Mouse (Mus musculus): ENCODE data around the gene Mau2. TPM values are rescaled to one million over a fixed set of nuclear protein-coding genes. Genes with fewer than 3 reads are reported as not detected.

The Mau2 gene
- polyA plus RNA-seq (2016; fragmentation: Nextera tagmentation; extraction: Ambion mirVana), result 54.5 and 58.6 TPM in 2 replicates

- Histone ChIP-seq H3K9me3 (no peaks in the 10 kb centered on the region), H3K27ac (peak within 1 kb of the TSS; percentile 94)
- WGBS, result under 1% methylated on average over 65 of the region's 65 CpGs
Measured at GRCm38 (mm10) chr8:70042583-70043455, at the start of gene Mau2, which contains the start of gene Sugp1. Mau2 (minus strand) TSS chr8:70042734. Sugp1 (plus strand) TSS chr8:70042813.

DNA sequence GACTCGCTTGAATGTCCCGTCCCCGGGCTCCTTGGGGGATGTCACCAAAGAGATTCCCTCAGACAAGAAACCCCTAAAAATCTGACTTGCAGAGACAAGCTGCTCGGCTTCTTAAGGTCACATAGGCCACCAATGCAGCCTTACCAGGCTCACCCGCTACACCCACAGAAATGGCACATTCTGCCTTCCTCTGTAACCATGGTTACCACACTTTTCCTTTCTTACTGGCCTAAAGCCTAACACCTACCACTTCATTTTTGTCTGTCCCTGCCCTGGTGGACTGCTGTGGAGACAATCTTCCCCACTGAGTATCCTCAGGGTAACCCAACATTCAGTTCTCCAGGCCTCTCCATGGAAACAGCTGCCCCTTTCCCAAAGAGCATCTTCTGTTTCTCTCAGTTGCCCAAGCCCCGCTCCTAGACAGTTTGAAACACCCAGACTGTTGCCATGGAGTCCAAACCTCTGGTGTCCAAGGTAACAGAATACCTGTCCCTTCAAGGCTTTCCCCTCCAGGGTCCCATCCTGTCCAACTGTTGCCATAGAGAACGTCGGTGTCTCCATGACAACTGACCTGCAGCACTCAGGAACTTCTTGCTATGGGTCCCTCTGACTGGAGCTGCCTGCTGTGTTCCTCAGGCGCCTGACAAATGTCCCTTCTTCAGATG lies 46.9 kb upstream of the Mau2 start:
- peaks cover 89% of the 10 kb centered on the region for H3K27me3 ChIP-seq (ENCODE audit: poor library complexity, severe bottlenecking)
- no peak overlapping the region for H3K4me3 ChIP-seq
- H3K27ac ChIP-seq, result no peak overlapping the region
- no peak for DNase-seq (ENCODE audit: extremely low spot score, low spot score)
- peaks cover 34% of the 10 kb centered on the region for H3K4me1 ChIP-seq
- WGBS, result 62% methylated on average over 9 of the region's 9 CpGs
- no peaks in the 10 kb centered on the region for H3K36me3 ChIP-seq (replicated peaks)
- H3K9me3 ChIP-seq, result no peaks in the 10 kb centered on the region

More at GRCm38 (mm10) chr8:70042583-70043455, at the start of gene Mau2, which contains the start of gene Sugp1:
- Histone ChIP-seq H3K4me1 (peaks cover 37% of the 10 kb centered on the region), H3K36me3 (replicated peaks) (peaks cover 17% of the 10 kb centered on the region), H3K4me3 (peak within 1 kb of the TSS; percentile 100), H3K27me3 (ENCODE audit: poor library complexity, severe bottlenecking) (no peaks in the 10 kb centered on the region)
- peak; percentile 97 for DNase-seq (ENCODE audit: extremely low spot score, low spot score)

GRCm38 (mm10) chr8:70087836-70088650 lies 45.5 kb upstream of the Mau2 start:
- Histone ChIP-seq H3K27me3 (ENCODE audit: poor library complexity, severe bottlenecking) (peaks cover 92% of the 10 kb centered on the region), H3K36me3 (replicated peaks) (no peaks in the 10 kb centered on the region), H3K27ac (peak overlapping the region; percentile 52; the same call in 1 of the 2 replicates), H3K4me3 (peak overlapping the region; percentile 58), H3K9me3 (no peaks in the 10 kb centered on the region), H3K4me1 (peaks cover 48% of the 10 kb centered on the region)
- 5% methylated on average over 56 of the region's 56 CpGs for WGBS
- DNase-seq (ENCODE audit: extremely low spot score, low spot score), result peak; percentile 72

GRCm38 (mm10) chr8:70087237-70087636 lies 44.7 kb upstream of the Mau2 start:
- Histone ChIP-seq H3K4me1 (peaks cover 48% of the 10 kb centered on the region), H3K36me3 (replicated peaks) (no peaks in the 10 kb centered on the region), H3K9me3 (no peaks in the 10 kb centered on the region), H3K27ac (no peak overlapping the region), H3K27me3 (ENCODE audit: poor library complexity, severe bottlenecking) (peaks cover 100% of the 10 kb centered on the region), H3K4me3 (no peak overlapping the region; the same call in 1 of the 2 replicates)
- DNase-seq (ENCODE audit: extremely low spot score, low spot score), result no peak
- 4% methylated on average over 7 of the region's 7 CpGs for WGBS

GRCm38 (mm10) chr8:70086151-70086550 lies 43.6 kb upstream of the Mau2 start:
- DNase-seq (ENCODE audit: extremely low spot score, low spot score), result no peak
- H3K27ac ChIP-seq, result no peak overlapping the region
- H3K4me3 ChIP-seq, result no peak overlapping the region
- peaks cover 48% of the 10 kb centered on the region for H3K4me1 ChIP-seq
- no peaks in the 10 kb centered on the region for H3K9me3 ChIP-seq
- H3K36me3 ChIP-seq (replicated peaks), result no peaks in the 10 kb centered on the region
- WGBS, result 44% methylated on average over 1 of the region's 1 CpGs
- peaks cover 98% of the 10 kb centered on the region for H3K27me3 ChIP-seq (ENCODE audit: poor library complexity, severe bottlenecking)

DNA sequence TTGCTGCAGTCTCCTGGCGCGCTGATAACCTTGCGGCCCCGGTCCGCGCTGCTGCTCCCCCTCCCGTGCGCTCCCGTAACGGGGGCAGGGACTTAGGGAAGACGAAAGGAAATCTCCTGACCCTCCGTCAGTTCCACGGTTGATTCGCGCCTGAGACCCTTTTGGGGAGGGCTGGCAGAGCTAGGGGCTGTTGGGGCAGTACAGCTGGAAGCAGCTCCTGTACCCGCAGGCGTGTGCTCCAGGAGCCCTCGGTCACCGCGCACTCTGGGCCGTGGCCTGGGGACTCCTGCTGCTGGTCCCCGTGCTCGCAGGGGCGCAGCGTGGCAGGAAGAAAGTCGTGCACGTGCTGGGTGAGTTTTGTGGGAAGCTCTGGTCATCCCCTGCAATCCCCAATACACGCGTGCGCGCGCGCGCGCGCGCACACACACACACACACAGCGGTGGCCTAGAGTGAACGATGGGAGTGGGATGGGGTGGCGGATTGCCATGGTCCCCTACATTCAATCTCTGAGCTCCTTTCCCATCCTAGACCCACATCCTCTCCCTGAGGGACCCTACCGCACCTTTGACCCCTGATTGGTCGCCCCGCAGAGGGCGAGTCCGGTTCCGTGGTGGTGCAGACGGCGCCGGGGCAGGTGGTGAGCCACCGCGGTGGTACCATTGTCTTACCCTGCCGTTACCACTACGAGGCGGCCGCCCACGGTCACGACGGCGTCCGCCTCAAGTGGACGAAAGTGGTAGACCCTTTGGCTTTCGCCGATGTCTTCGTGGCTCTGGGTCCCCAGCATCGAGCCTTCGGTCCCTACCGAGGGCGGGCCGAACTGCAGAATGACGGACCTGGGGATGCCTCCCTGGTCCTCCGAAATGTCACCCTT lies 41.9 kb upstream of the Mau2 start:
- Histone ChIP-seq H3K27me3 (ENCODE audit: poor library complexity, severe bottlenecking) (peaks cover 85% of the 10 kb centered on the region), H3K27ac (no peak overlapping the region), H3K36me3 (replicated peaks) (no peaks in the 10 kb centered on the region), H3K4me3 (peak overlapping the region; percentile 52), H3K4me1 (peaks cover 38% of the 10 kb centered on the region), H3K9me3 (no peaks in the 10 kb centered on the region)
- WGBS, result 2% methylated on average over 71 of the region's 71 CpGs
- DNase-seq (ENCODE audit: extremely low spot score, low spot score), result peak; percentile 46

- WGBS, result under 1% methylated on average over 26 of the region's 26 CpGs
- no peak within 1 kb of the TSS for H3K27ac ChIP-seq
- H3K36me3 ChIP-seq (replicated peaks), result no peaks in the 10 kb centered on the region
- H3K4me1 ChIP-seq, result peaks cover 32% of the 10 kb centered on the region
- peaks cover 75% of the 10 kb centered on the region for H3K27me3 ChIP-seq (ENCODE audit: poor library complexity, severe bottlenecking)
- DNase-seq (ENCODE audit: extremely low spot score, low spot score), result peak; percentile 70
- peak within 1 kb of the TSS; percentile 52 for H3K4me3 ChIP-seq
- no peaks in the 10 kb centered on the region for H3K9me3 ChIP-seq
Measured at GRCm38 (mm10) chr8:70083285-70083684, 40.8 kb upstream of the Mau2 start, which contains the start of gene Hapln4. Hapln4 (plus strand) TSS chr8:70083457.

DNA sequence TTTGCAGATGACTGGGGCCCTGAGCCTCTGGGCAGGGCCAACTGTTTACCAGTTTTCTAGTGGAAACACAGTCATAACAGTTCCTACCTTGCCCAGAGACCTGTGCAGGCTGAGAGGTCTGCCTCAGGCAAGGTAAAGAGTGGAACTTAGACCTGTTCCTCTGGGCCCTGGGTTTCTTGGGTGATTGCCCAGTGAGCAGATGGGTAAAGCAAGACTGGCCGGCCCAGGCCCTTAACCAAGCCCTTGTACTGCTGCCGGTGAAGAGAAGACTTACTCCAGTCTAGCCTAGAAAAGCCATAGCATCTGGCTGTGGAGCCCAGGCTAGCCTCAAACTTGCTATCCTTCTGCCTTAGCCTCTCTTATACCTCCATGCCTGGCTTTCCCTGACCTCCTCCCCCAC lies 39.4 kb upstream of the Mau2 start:
- Histone ChIP-seq H3K36me3 (replicated peaks) (no peaks in the 10 kb centered on the region), H3K27me3 (ENCODE audit: poor library complexity, severe bottlenecking) (peaks cover 62% of the 10 kb centered on the region), H3K4me3 (no peak overlapping the region), H3K4me1 (peaks cover 19% of the 10 kb centered on the region), H3K9me3 (no peaks in the 10 kb centered on the region), H3K27ac (no peak overlapping the region)
- WGBS, result 93% methylated on average over 2 of the region's 2 CpGs
- no peak for DNase-seq (ENCODE audit: extremely low spot score, low spot score)

DNA sequence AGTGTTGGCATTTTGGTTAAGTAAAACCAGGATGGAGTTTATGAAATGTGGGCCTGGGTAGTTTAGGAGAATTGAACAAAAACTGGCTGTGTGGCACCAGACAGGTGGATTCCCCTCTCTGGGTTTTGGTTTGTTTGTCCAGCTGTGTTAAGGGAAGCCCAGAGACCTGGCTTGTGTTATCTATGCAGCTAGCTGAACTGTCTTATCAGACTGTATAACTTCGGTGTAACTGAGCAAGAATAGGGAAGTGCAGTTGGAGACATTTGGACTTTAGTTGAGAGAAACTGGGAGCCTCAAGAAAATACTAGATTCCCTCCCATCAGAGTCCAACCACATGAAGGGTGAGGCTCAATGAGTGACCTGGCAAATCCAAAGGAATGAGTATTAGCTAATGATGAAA lies 31.1 kb upstream of the Mau2 start:
- H3K9me3 ChIP-seq, result no peaks in the 10 kb centered on the region
- H3K27me3 ChIP-seq (ENCODE audit: poor library complexity, severe bottlenecking), result peaks cover 13% of the 10 kb centered on the region; the same call in 1 of the 2 replicates
- DNase-seq (ENCODE audit: extremely low spot score, low spot score), result no peak
- H3K4me1 ChIP-seq, result peaks cover 9% of the 10 kb centered on the region
- H3K36me3 ChIP-seq (replicated peaks), result peaks cover 38% of the 10 kb centered on the region
- no peak overlapping the region for H3K27ac ChIP-seq
- 93% methylated on average over 1 of the region's 1 CpGs for WGBS
- H3K4me3 ChIP-seq, result no peak overlapping the region

DNA sequence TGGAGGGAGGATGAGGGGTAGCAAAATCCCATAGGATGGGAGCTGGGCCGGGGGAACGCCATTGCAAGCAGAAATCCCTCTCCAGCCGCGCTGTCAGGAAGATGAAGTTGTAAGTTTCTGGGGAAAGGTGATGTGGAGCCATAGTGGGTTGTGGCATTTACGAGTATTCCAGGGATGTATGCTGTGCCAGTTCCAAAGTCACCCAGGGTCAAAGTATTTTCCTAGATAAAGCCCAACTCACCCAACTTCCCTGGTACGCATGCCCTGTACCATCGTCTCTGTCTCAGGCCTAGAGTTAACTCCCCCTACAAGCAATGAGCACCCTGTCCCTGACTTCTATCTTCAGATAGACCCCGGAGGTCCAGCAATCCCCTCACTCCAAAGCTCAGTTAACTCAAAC lies 30.6 kb upstream of the Mau2 start:
- peaks cover 9% of the 10 kb centered on the region for H3K4me1 ChIP-seq
- peaks cover 44% of the 10 kb centered on the region for H3K36me3 ChIP-seq (replicated peaks)
- no peak for DNase-seq (ENCODE audit: extremely low spot score, low spot score)
- WGBS, result 63% methylated on average over 8 of the region's 8 CpGs
- H3K27me3 ChIP-seq (ENCODE audit: poor library complexity, severe bottlenecking), result peaks cover 13% of the 10 kb centered on the region; the same call in 1 of the 2 replicates
- H3K4me3 ChIP-seq, result peak overlapping the region; percentile 36
- no peak overlapping the region for H3K27ac ChIP-seq
- H3K9me3 ChIP-seq, result no peaks in the 10 kb centered on the region

- H3K27ac ChIP-seq, result no peak within 1 kb of the TSS
- H3K36me3 ChIP-seq (replicated peaks), result peaks cover 49% of the 10 kb centered on the region
- H3K9me3 ChIP-seq, result no peaks in the 10 kb centered on the region
- peaks cover 9% of the 10 kb centered on the region for H3K4me1 ChIP-seq
- no peak for DNase-seq (ENCODE audit: extremely low spot score, low spot score)
- 6% methylated on average over 27 of the region's 27 CpGs for WGBS
- peak within 1 kb of the TSS; percentile 36 for H3K4me3 ChIP-seq
- H3K27me3 ChIP-seq (ENCODE audit: poor library complexity, severe bottlenecking), result peaks cover 13% of the 10 kb centered on the region; the same call in 1 of the 2 replicates
Measured at GRCm38 (mm10) chr8:70072441-70073069, 30.0 kb upstream of the Mau2 start, which contains the start of gene Tm6sf2. Tm6sf2 (plus strand) TSS chr8:70072924.

Data from forebrain, embryonic 10.5 days (tissue).